Mouse (Mus musculus) midbrain, postnatal 0 days (tissue): ENCODE measurements around the gene Pomgnt2. TPM values are rescaled to one million over a fixed set of nuclear protein-coding genes. Genes with fewer than 3 reads are reported as not detected.

Experiments used
- ATAC-seq: fragments of 200-750 bp; cut with Nextera tagmentation; 2 replicates; pipeline ENCODE4 v1.8.0; 2017; ENCODE audit warnings: moderate number of reproducible peaks, mild to moderate bottlenecking, moderate TSS enrichment, moderate library complexity; ENCODE audit not compliant: low FRiP score
- DNase-seq: peaks from one replicate; pipeline ENCODE4 v3.0.0-alpha.2; 2015; ENCODE audit warnings: low spot score
- H3K27ac ChIP-seq: fragments of 300-500 bp; sonication (generic); 2 replicates; pipeline ENCODE4 v1.5.1; 2014; ENCODE audit warnings: low read depth, mild to moderate bottlenecking, low read length, mixed read lengths
- H3K27me3 ChIP-seq: fragments of 300-500 bp; sonication (generic); 2 replicates; pipeline ENCODE4 v1.6.1; 2014; ENCODE audit warnings: low read length, control low read depth, mixed read lengths; ENCODE audit not compliant: insufficient read depth
- H3K36me3 ChIP-seq: fragments of 300-500 bp; sonication (generic); 2 replicates; pipeline ENCODE4 v1.6.1; 2014; ENCODE audit warnings: low read length, control low read depth, mixed read lengths; ENCODE audit not compliant: insufficient read depth
- H3K4me1 ChIP-seq: fragments of 300-500 bp; sonication (generic); 2 replicates; pipeline ENCODE4 v1.6.1; 2014; ENCODE audit warnings: mild to moderate bottlenecking, control low read depth, antibody characterized with exemption, low read length, mixed read lengths; ENCODE audit not compliant: insufficient read depth
- H3K4me2 ChIP-seq: fragments of 300-500 bp; sonication (generic); 2 replicates; pipeline ENCODE4 v1.6.1; 2014; ENCODE audit warnings: low read depth, mild to moderate bottlenecking, low read length, mixed read lengths; ENCODE audit not compliant: poor library complexity, severe bottlenecking
- H3K4me3 ChIP-seq: fragments of 300-500 bp; sonication (generic); 2 replicates; pipeline ENCODE4 v1.5.1; 2014; ENCODE audit warnings: low read depth, mild to moderate bottlenecking, low read length, moderate library complexity
- H3K9ac ChIP-seq: fragments of 300-500 bp; sonication (generic); replicated peaks from 2 replicates; pipeline ENCODE4 v1.6.1; 2014; ENCODE audit warnings: mild to moderate bottlenecking, low read length, moderate library complexity, mixed read lengths; ENCODE audit not compliant: poor library complexity, severe bottlenecking
- H3K9me3 ChIP-seq: fragments of 300-500 bp; sonication (generic); 2 replicates; pipeline ENCODE4 v1.6.1; 2016; ENCODE audit warnings: low read length, control low read depth
- CTCF ChIP-seq: IDR thresholded peaks from 2 replicates; pipeline ENCODE4 v1.5.1; 2016; ENCODE audit warnings: antibody characterized with exemption, mild to moderate bottlenecking
- WGBS: fragments of 180-500 bp; shearing (Covaris S2); extraction: QIAGEN DNeasy Blood & Tissue Kit; methylation state at CpG from one replicate; pipeline ENCODE4 v1.1.7; 2014; 5-methylcytosine and 5-hydroxymethylcytosine counted together
- polyA plus RNA-seq: library from polyadenylated mRNA; unstranded; fragments of >200 nt; fragmentation: Nextera tagmentation; extraction: Ambion mirVana; gene quantifications from 2 replicates; pipeline ENCODE4 v1.2.1, GENCODE M21; 2015
- total RNA-seq: library from RNA; depleted of rRNA; stranded (reverse); fragments of >200 nt; gene quantifications from 2 replicates; pipeline ENCODE4 v1.2.3, GENCODE M21; 2014

Pomgnt2 gene
- total and polyA plus RNA-seq, 2 experiments from 2014 or later: 38.5 to 53.4 TPM

- DNase-seq (peak; percentile 72), ATAC-seq (no peak)
- no peak overlapping the region for H3K4me2 ChIP-seq
- TF ChIP-seq CTCF: peak; percentile 84
- 47% methylated on average over 15 of the region's 15 CpGs for WGBS
- H3K27ac ChIP-seq: no peak overlapping the region
- no peaks in the 10 kb centered on the region for H3K4me1 ChIP-seq
- no peak overlapping the region for H3K4me3 ChIP-seq
- no peak overlapping the region for H3K9ac ChIP-seq
- H3K9me3 ChIP-seq: no peaks in the 10 kb centered on the region
- H3K27me3 ChIP-seq: no peaks in the 10 kb centered on the region
- H3K36me3 ChIP-seq: peaks cover 5% of the 10 kb centered on the region; the same call in 1 of the 2 replicates
Measured at GRCm38 (mm10) chr9:121983504-121983903, 13.4 kb downstream of the Pomgnt2 start.

- H3K4me3 ChIP-seq: no peak overlapping the region
- peaks cover 5% of the 10 kb centered on the region; the same call in 1 of the 2 replicates for H3K36me3 ChIP-seq
- WGBS: 92% methylated on average over 15 of the region's 15 CpGs
- H3K27me3 ChIP-seq: no peaks in the 10 kb centered on the region
- H3K4me2 ChIP-seq: no peak overlapping the region
- H3K9ac ChIP-seq: no peak overlapping the region
- ATAC-seq: no peak
- no peak for TF ChIP-seq CTCF
- DNase-seq: no peak
- no peaks in the 10 kb centered on the region for H3K4me1 ChIP-seq
- no peak overlapping the region for H3K27ac ChIP-seq
- no peaks in the 10 kb centered on the region for H3K9me3 ChIP-seq
Measured at GRCm38 (mm10) chr9:121982665-121983064, 14.2 kb downstream of the Pomgnt2 start.

- Histone ChIP-seq H3K27ac (no peak overlapping the region), H3K4me3 (no peak overlapping the region), H3K27me3 (no peaks in the 10 kb centered on the region), H3K36me3 (peaks cover 5% of the 10 kb centered on the region; the same call in 1 of the 2 replicates), H3K4me1 (no peaks in the 10 kb centered on the region), H3K4me2 (no peak overlapping the region), H3K9me3 (no peaks in the 10 kb centered on the region), H3K9ac (no peak overlapping the region)
- DNase-seq (no peak), ATAC-seq (no peak)
- WGBS: 95% methylated on average over 22 of the region's 22 CpGs
- no peak for TF ChIP-seq CTCF
Measured at GRCm38 (mm10) chr9:121982214-121982613, 14.7 kb downstream of the Pomgnt2 start.

GRCm38 (mm10) chr9:121981466-121982105 is 15.3 kb downstream of the Pomgnt2 start:
- H3K9me3 ChIP-seq: no peaks in the 10 kb centered on the region
- DNase-seq: no peak
- H3K4me1 ChIP-seq: no peaks in the 10 kb centered on the region

GRCm38 (mm10) chr9:121981046-121981445 is 15.9 kb downstream of the Pomgnt2 start:
- no peaks in the 10 kb centered on the region for H3K27me3 ChIP-seq
- ATAC-seq (no peak), DNase-seq (no peak)
- no peaks in the 10 kb centered on the region for H3K4me1 ChIP-seq
- WGBS: 83% methylated on average over 9 of the region's 9 CpGs
- no peak overlapping the region for H3K4me3 ChIP-seq
- TF ChIP-seq CTCF: no peak
- no peak overlapping the region for H3K9ac ChIP-seq
- no peaks in the 10 kb centered on the region for H3K9me3 ChIP-seq
- peaks cover 5% of the 10 kb centered on the region; the same call in 1 of the 2 replicates for H3K36me3 ChIP-seq
- H3K27ac ChIP-seq: no peak overlapping the region
- no peak overlapping the region for H3K4me2 ChIP-seq

More at GRCm38 (mm10) chr9:121981466-121982105, 15.3 kb downstream of the Pomgnt2 start:
- TF ChIP-seq CTCF: no peak
- H3K9ac ChIP-seq: no peak overlapping the region
- no peak overlapping the region for H3K4me3 ChIP-seq
- H3K4me2 ChIP-seq: no peak overlapping the region
- WGBS: 84% methylated on average over 10 of the region's 10 CpGs
- no peak overlapping the region for H3K27ac ChIP-seq
- no peaks in the 10 kb centered on the region for H3K27me3 ChIP-seq
- ATAC-seq: no peak
- H3K36me3 ChIP-seq: peaks cover 5% of the 10 kb centered on the region; the same call in 1 of the 2 replicates

GRCm38 (mm10) chr9:121975321-121975720 is 21.6 kb downstream of the Pomgnt2 start:
- TF ChIP-seq CTCF: no peak
- Histone ChIP-seq H3K4me3 (no peak overlapping the region), H3K9me3 (no peaks in the 10 kb centered on the region), H3K9ac (no peak overlapping the region), H3K4me1 (no peaks in the 10 kb centered on the region), H3K27ac (no peak overlapping the region), H3K4me2 (no peak overlapping the region), H3K27me3 (no peaks in the 10 kb centered on the region), H3K36me3 (no peaks in the 10 kb centered on the region)
- no peak for ATAC-seq
- DNase-seq: no peak
- 87% methylated on average over 2 of the region's 2 CpGs for WGBS
